Mouse (Mus musculus) frontal cortex, adult 2 months (tissue): Measurements from ENCODE around the gene Gemin5. TPM values are rescaled to one million over a fixed set of nuclear protein-coding genes. Genes with fewer than 3 reads are reported as not detected.

ENCODE experiments used
- DNase-seq, 2 experiments: peaks; one replicate each; pipeline ENCODE4 v3.0.0; 2022; ENCODE audit warnings: low spot score in 1 of 2; ENCODE audit errors: extremely low spot score in 1 of 2
- polyA plus RNA-seq: library from polyadenylated mRNA; depleted of rRNA; stranded (reverse); fragments of >200 nt; gene quantifications from 2 replicates; pipeline ENCODE4 v1.2.3, GENCODE M21; 2012; rRNA removed

Gene Gemin5
- polyA plus RNA-seq, 1 experiment: 9.5 TPM

DNA sequence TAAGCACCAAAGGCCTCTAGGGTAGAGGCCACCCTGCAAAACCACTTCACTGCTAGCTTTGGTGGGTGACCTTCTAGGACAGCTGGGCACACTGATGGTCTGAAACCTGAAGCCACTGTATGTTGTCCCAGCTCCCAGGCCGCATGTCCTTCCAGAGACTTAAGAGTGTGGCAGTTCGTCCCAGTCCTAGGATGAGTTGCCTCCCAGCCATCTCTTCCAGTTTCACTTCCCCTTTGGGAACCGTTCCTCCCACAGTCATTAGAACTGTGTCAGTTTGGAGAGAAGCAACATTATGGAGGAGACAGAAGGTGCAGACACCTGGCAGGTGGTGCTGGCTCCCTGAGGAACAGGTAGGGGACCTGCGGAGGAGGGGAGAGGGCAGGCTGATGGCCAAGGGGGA lies 75.8 kb downstream of the Gemin5 start:
- DNase-seq: no peak

DNA sequence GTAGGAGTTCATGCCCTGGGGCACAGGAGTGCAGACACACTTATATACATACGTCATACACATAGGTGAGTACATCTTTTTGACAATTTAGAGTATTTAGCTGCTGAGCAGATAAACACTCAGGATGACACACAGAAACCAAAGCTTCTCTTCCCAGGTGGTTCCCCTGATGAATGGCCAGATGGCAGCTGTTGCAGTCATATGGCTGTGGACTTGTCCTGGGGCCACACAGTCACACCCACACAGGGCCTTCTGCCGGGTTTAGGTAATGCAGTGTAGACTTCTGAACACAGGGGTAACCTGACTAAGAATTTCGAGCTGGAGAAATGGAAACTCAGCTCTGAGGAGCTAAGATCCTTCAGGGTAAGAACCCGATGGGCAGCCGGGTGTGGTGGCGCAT lies 86.6 kb downstream of the Gemin5 start:
- no peak for DNase-seq

DNA sequence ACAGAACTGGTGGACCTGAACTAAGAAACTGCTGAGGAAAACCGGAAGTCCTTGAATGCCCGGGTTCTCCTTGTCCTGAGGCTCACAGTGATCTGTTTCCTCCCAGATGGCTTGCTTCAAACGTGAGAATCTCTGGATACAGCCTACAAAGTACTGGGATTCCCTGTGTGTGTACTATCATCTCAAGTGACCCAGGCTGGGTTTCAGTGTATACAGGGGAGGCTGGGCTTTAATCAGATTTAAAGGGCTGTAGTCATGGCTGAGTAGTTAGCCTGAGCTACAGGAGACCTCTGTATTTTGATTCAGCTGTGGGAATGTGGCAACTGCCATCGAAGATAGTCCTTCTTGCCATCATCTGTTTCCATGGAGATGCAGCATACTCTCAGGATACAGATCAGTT lies 91.1 kb downstream of the Gemin5 start:
- no peak for DNase-seq

DNA sequence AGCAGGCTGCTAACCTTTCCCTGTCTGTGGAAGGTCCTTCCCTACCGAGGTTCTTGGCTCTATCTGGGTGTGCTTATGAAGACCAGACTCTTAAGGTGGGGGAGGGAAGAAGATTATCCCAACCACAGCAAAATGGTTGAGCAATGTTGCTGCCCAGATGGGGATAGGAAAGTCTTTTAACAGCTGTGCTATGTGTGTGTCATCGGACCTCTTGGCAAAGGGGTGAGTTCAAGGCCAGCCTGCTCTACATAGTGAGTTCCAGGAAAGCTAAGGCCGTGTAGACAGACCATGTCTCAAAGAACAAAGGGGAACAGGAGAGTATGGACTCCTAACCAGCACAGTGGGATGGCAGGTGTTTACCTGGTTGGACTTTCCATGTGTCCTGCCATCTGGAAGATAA lies 95.4 kb downstream of the Gemin5 start:
- DNase-seq: no peak

Other genes starting within 250 kb of the Gemin5 start
- gene Larp1, start 159.5 kb downstream of the Gemin5 start, polyA plus RNA-seq: 45.6 and 47.8 TPM in 2 replicates
- not detected in 2 replicates for gene Gm12248, start 75.4 kb downstream of the Gemin5 start, polyA plus RNA-seq
- gene Cnot8, start 64.4 kb downstream of the Gemin5 start, polyA plus RNA-seq: 74.1 and 77.3 TPM in 2 replicates
- gene Mrpl22, start 3.1 kb upstream of the Gemin5 start, polyA plus RNA-seq: 45.4 and 58.9 TPM in 2 replicates
- 6.8 and 7.1 TPM in 2 replicates for gene Igtp, start 31.0 kb upstream of the Gemin5 start, polyA plus RNA-seq
- gene Irgm2, start 31.1 kb upstream of the Gemin5 start, polyA plus RNA-seq: 5.0 and 5.1 TPM in 2 replicates
- not detected in 2 replicates for gene 4930438A08Rik, start 106.3 kb upstream of the Gemin5 start, polyA plus RNA-seq
- 59.6 and 63.7 TPM in 2 replicates for gene Zfp692, start 138.5 kb upstream of the Gemin5 start, polyA plus RNA-seq
- 50.1 and 52.2 TPM in 2 replicates for gene Zfp672, start 161.8 kb upstream of the Gemin5 start, polyA plus RNA-seq
- gene Sh3bp5l, start 162.2 kb upstream of the Gemin5 start, polyA plus RNA-seq: 39.9 and 40.8 TPM in 2 replicates
- 0.16 and 0.25 TPM in 2 replicates for gene Lypd8, start 210.5 kb upstream of the Gemin5 start, polyA plus RNA-seq